Mouse (Mus musculus) C2C12 (cell line): Measurements from ENCODE around the gene Pex14. TPM values are rescaled to one million over a fixed set of nuclear protein-coding genes. Genes with fewer than 3 reads are reported as not detected.

Source experiments
- H3K27me3 ChIP-seq: one replicate; pipeline ENCODE4 v1.6.1; 2011; ENCODE audit not compliant: control insufficient read depth, insufficient read depth, insufficient read length
- H3K36me3 ChIP-seq: one replicate; pipeline ENCODE4 v1.6.1; 2011; ENCODE audit not compliant: control insufficient read depth, insufficient read depth
- H3K4me3 ChIP-seq: one replicate; pipeline ENCODE4 v1.5.1; 2011; ENCODE audit warnings: mild to moderate bottlenecking, control low read depth; ENCODE audit not compliant: poor library complexity, insufficient read depth, severe bottlenecking
- H3K79me2 ChIP-seq: one replicate; pipeline ENCODE4 v1.6.1; 2011; ENCODE audit not compliant: control insufficient read depth, insufficient read depth
- H3K79me3 ChIP-seq: one replicate; pipeline ENCODE4 v1.6.1; 2011; ENCODE audit warnings: low read depth, control low read depth
- H3ac ChIP-seq: one replicate; pipeline ENCODE3; 2011; ENCODE audit warnings: low read depth; ENCODE audit not compliant: control insufficient read depth, insufficient read length
- CEBPB ChIP-seq: IDR thresholded peaks from one replicate; pipeline ENCODE4 v1.6.1; 2011; ENCODE audit warnings: low read depth, mild to moderate bottlenecking, control low read depth, moderate library complexity
- CTCF ChIP-seq: IDR thresholded peaks from one replicate; pipeline ENCODE4 v1.5.1; 2011; ENCODE audit not compliant: control insufficient read depth, insufficient read depth, insufficient read length
- FOSL1 ChIP-seq: IDR thresholded peaks from one replicate; pipeline ENCODE4 v1.8.0; 2011; ENCODE audit warnings: mild to moderate bottlenecking, low read length; ENCODE audit not compliant: poor library complexity, insufficient read depth, severe bottlenecking
- MAX ChIP-seq: IDR thresholded peaks from one replicate; pipeline ENCODE4 v1.6.1; 2011; ENCODE audit warnings: mild to moderate bottlenecking, control low read depth
- MYOD1 ChIP-seq: IDR thresholded peaks from one replicate; pipeline ENCODE4 v1.6.1; 2011; ENCODE audit warnings: low read depth; ENCODE audit not compliant: control insufficient read depth, insufficient read length
- MYOG ChIP-seq: IDR thresholded peaks from one replicate; pipeline ENCODE4 v1.6.1; 2011; ENCODE audit not compliant: control insufficient read depth, insufficient read length; ENCODE audit errors: extremely low read depth
- USF1 ChIP-seq: IDR thresholded peaks from one replicate; pipeline ENCODE4 v1.6.1; 2011; ENCODE audit warnings: low read depth, mild to moderate bottlenecking, control low read depth, moderate library complexity
- polyA plus RNA-seq: library from polyadenylated mRNA; unstranded; fragments of >200 nt; fragmentation: generic; extraction: Trizol; gene quantifications from one replicate; pipeline ENCODE4 v1.2.1, GENCODE M21; 2012; ENCODE audit warnings: missing spikeins

The Pex14 gene
- polyA plus RNA-seq, 1 experiment = 40.3 TPM

DNA sequence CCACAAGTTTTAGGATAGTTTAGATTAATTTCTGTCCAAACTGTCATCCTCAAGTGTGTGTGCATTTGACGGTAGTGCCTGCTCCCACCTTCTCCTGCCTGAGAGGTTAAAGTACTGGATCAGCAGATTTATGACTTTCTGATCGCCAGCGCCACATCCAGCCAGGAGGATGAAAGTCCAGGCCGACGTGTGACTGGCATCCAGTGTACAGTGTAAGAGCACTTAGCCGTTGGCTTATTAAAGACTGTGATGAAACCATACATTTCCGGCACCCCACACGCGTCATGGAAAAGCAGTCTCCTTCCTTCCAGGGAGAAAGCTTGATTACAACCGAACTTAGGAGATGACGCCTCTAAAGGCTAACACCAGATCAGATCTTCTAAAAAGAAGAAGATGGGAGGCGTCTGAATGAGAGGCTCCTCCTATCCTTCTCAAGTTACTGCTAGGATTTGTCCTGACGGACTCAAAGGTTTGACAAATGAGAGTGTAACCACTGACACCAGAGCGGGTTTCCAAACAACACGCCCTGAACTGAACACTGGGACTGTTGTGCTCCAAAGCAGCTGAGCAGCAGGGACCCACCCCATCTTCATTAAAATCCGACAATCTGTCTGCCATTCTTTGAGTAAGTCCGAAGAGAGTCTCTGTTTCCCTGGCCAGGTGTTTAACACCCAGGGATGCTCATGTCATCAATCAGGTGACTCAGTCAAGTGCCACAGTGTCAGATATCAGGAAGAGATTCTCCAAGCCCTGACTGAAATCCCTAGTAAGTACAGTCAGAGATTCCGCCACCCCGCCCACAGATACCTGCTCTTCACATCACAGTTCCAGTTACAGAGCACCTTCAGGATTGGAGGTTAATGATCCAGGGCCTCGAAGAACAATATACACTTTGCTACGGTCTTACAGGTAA, 37.0 kb downstream of the Pex14 start:
- Histone ChIP-seq H3ac (no peak overlapping the region), H3K4me3 (no peak overlapping the region), H3K79me3 (peaks cover 4% of the 10 kb centered on the region)

DNA sequence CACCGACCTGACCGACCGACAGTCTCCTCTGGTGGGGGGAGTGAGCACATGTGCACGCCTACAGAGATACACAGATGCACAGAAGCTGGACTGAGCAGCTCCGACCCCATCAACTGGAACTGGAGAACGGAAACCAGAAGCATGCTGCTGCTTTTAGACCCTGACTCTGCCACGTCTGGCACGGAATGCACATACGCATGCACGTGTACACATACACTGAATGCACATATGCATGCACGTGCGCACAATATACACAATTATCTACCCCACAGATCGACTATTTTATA, 38.3 kb downstream of the Pex14 start:
- TF ChIP-seq FOSL1 (no peak), CTCF (no peak), MAX (no peak), USF1 (no peak), MYOG (no peak), MYOD1 (no peak), CEBPB (no peak)
- H3K27me3 ChIP-seq = no peaks in the 10 kb centered on the region
- peaks cover 42% of the 10 kb centered on the region for H3K79me2 ChIP-seq
- H3K4me3 ChIP-seq = no peak overlapping the region
- H3ac ChIP-seq = no peak overlapping the region
- peaks cover 8% of the 10 kb centered on the region for H3K79me3 ChIP-seq
- peaks cover 3% of the 10 kb centered on the region for H3K36me3 ChIP-seq

More for the DNA sequence above, 37.0 kb downstream of the Pex14 start:
- Histone ChIP-seq H3K36me3 (peaks cover 10% of the 10 kb centered on the region), H3K79me2 (peaks cover 42% of the 10 kb centered on the region), H3K27me3 (no peaks in the 10 kb centered on the region)
- TF ChIP-seq FOSL1 (no peak), CEBPB (no peak), USF1 (no peak), MYOD1 (no peak), CTCF (no peak), MAX (no peak), MYOG (no peak)

DNA sequence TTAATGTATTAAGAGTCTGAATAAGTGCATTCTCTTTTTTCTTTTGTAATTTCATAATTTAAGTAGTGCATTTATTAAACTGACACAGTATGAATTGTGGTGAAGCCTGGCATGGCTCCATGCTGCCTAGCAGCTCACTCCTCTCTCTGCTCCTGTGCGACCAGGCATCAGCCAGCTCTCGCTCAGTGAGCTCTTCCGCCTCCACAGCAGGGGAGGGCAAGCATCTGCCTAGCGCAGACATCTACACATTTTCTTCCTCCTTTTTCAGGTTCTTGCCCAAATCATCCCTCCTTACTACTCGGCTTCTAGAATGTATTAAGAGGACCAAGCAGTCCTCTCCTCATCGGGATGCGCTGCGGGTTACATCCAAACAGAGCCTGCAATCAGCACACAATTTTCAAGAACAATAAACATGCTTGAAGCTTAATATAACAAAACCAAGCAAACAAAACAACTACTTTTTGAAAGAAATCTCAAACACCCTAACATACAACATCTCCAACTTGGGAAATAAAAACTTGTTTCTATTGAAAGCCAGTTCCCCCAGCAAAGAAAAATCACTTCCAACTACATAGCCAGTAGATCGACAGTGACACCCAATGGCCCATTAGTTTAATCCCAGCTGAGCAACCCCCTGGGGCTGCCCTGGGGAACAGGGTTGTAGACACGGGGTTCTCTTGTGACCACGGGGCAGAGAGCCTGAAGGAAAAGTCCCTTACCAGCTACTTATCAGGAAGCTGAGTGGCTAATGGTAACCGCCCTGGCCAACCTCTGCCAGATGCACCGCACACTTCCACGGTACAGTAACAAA, 38.9 kb downstream of the Pex14 start:
- H3K79me2 ChIP-seq = peaks cover 42% of the 10 kb centered on the region
- no peaks in the 10 kb centered on the region for H3K27me3 ChIP-seq
- no peak for TF ChIP-seq FOSL1
- TF ChIP-seq MYOD1 = no peak
- no peak for TF ChIP-seq MYOG
- TF ChIP-seq MAX = no peak
- no peak for TF ChIP-seq CTCF
- no peak for TF ChIP-seq USF1
- TF ChIP-seq CEBPB = no peak
- no peak overlapping the region for H3ac ChIP-seq
- H3K36me3 ChIP-seq = peaks cover 3% of the 10 kb centered on the region
- H3K4me3 ChIP-seq = no peak overlapping the region
- H3K79me3 ChIP-seq = peaks cover 8% of the 10 kb centered on the region

DNA sequence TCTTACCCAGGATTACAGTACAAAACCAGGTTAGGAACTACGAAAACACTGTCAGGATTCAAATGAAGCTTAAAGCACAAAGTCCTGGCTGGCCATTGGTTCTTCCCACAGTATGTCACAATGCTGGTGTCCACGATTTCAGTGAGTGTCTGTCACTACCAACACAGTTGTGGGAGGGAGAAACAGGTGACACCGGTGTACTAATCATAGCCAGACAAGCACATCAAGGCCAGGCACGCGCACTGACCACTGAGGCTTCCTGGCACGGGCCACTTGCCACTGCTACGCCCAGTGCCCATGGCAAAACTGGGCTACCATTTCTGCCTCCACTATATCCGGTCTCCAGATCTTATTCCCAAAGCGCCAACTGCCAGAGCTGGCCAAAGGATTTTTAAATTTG, 40.0 kb downstream of the Pex14 start:
- Histone ChIP-seq H3K36me3 (peaks cover 3% of the 10 kb centered on the region), H3K27me3 (no peaks in the 10 kb centered on the region), H3K79me3 (peaks cover 8% of the 10 kb centered on the region), H3K79me2 (peaks cover 35% of the 10 kb centered on the region), H3K4me3 (no peak overlapping the region), H3ac (no peak overlapping the region)
- TF ChIP-seq MYOD1 (no peak), CEBPB (no peak), FOSL1 (no peak), USF1 (no peak), MAX (no peak), MYOG (no peak), CTCF (no peak)

DNA sequence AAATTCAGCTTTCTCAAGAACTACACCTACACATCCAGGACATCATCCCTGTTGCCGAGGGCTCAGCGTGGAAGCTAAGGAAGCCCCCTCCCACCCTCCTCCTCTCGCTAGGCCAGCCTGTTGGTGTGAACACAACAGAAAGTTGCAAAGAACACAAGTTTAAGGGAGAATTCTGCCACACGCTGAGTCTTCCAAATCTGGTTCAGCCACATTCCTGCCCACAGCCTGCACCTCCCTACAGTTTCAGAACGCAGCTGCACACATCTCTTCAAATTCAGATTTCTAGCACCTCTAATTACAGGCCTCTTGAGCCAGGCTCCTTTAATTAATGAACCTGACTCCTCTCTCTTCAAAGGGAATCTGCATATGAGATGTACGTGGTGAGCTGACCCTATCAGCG, 41.4 kb downstream of the Pex14 start:
- Histone ChIP-seq H3ac (no peak overlapping the region), H3K79me2 (peaks cover 29% of the 10 kb centered on the region), H3K36me3 (peaks cover under 1% of the 10 kb centered on the region), H3K27me3 (no peaks in the 10 kb centered on the region), H3K4me3 (no peak overlapping the region), H3K79me3 (peaks cover 7% of the 10 kb centered on the region)
- TF ChIP-seq MAX = no peak
- no peak for TF ChIP-seq CEBPB
- no peak for TF ChIP-seq MYOG
- TF ChIP-seq CTCF = no peak
- no peak for TF ChIP-seq USF1
- TF ChIP-seq FOSL1 = no peak
- no peak for TF ChIP-seq MYOD1
